Comparison of ENCODE assay signal across 11 mouse cellular contexts in genomic region chr3:66570342-66570741, GRCm38 (mm10).
DNase-seq lines count a peak whose midpoint lies in the region; TF ChIP-seq lines count a peak whose summit lies in the region.
"Had no signal": no experiment of that assay in that cellular context is flagged by ENCODE, and none has a peak within 500 bp of the region (broad histone marks: within the 10 kb centered on the region; RNA-seq: fewer than 3 reads in every experiment).

No protein-coding gene starts in this region.

- no peak for DNase-seq in gastrocnemius, adult 2 months
- DNase-seq in gastrocnemius, adult 8-10 months (ENCODE audit: low spot score in 2 of 2): no peak
- no peak for DNase-seq in lung, adult 2 months
- no peak for DNase-seq in lung, adult 18-20 months
- DNase-seq in ZHBTc4 (ENCODE audit: low read depth, low spot score): peak; percentile 58
- DNase-seq in neural tube, embryonic 10.5 days (ENCODE audit: extremely low spot score, low spot score): no peak
- no peak for DNase-seq in cerebellum, adult 2 months
- DNase-seq: embryo, embryonic 11 days had no signal

- WGBS in lung, adult 2 months: 77% methylated on average over 5 of the region's 5 CpGs
- 68% methylated on average over 5 of the region's 5 CpGs for whole genome bisulfite sequencing in cerebellum, adult 2 months

- intact Hi-C loops in gastrocnemius, adult 2 months (cut with DNase I): no loop called here

- H3K36me3 ChIP-seq in testis, adult 2 months (ENCODE audit: control insufficient read depth, insufficient read depth, low read length): no peaks in the 10 kb centered on the region
- H3K36me3 ChIP-seq: hindbrain, embryonic 15.5 days; liver, embryonic 15.5 days had no signal

- H3K4me3 ChIP-seq in gastrocnemius, adult 2 months: no peak overlapping the region
- no peak overlapping the region for H3K4me3 ChIP-seq in lung, adult 2 months (replicated peaks; ENCODE audit: extremely low read depth, low read depth, low read length)
- no peak overlapping the region for H3K4me3 ChIP-seq in testis, adult 2 months (ENCODE audit: control insufficient read depth, low read depth, low read length)
- no peak overlapping the region for H3K4me3 ChIP-seq in cerebellum, adult 2 months (replicated peaks; ENCODE audit: insufficient read depth, low read depth, low read length)
- H3K4me3 ChIP-seq: hindbrain, embryonic 15.5 days; liver, embryonic 15.5 days had no signal

- no peaks in the 10 kb centered on the region for H3K4me1 ChIP-seq in lung, adult 2 months (ENCODE audit: control insufficient read depth, insufficient read depth, low read length)
- H3K4me1 ChIP-seq in testis, adult 2 months (ENCODE audit: control insufficient read depth, insufficient read depth, low read length): peaks cover 5% of the 10 kb centered on the region; the same call in 1 of the 2 replicates
- H3K4me1 ChIP-seq in cerebellum, adult 2 months (ENCODE audit: control insufficient read depth, insufficient read depth, low read length): no peaks in the 10 kb centered on the region
- H3K4me1 ChIP-seq: hindbrain, embryonic 15.5 days; liver, embryonic 15.5 days had no signal

- no peaks in the 10 kb centered on the region for H3K27me3 ChIP-seq in testis, adult 2 months (ENCODE audit: control insufficient read depth, insufficient read depth, low read length)
- H3K27me3 ChIP-seq in cerebellum, adult 2 months (ENCODE audit: control insufficient read depth, insufficient read depth, low read length): no peaks in the 10 kb centered on the region
- H3K27me3 ChIP-seq: hindbrain, embryonic 15.5 days; liver, embryonic 15.5 days had no signal

- no peak overlapping the region for H3K27ac ChIP-seq in gastrocnemius, adult 2 months
- no peak overlapping the region for H3K27ac ChIP-seq in testis, adult 2 months (ENCODE audit: control insufficient read depth, insufficient read depth, low read depth, low read length)
- H3K27ac ChIP-seq in cerebellum, adult 2 months (ENCODE audit: insufficient read depth, low read length): no peak overlapping the region
- H3K27ac ChIP-seq: hindbrain, embryonic 15.5 days; liver, embryonic 15.5 days had no signal

- TF ChIP-seq CTCF in gastrocnemius, adult 2 months (IDR thresholded peaks at IDR 0.05): peak; percentile 42
- TF ChIP-seq CTCF in lung, adult 2 months (IDR thresholded peaks at IDR 0.05; ENCODE audit: insufficient read depth, low read length): 0 out of 2 replicates have a peak, but pooled peaks have one; percentile 15
- TF ChIP-seq CTCF in testis, adult 2 months (IDR thresholded peaks at IDR 0.05; ENCODE audit: control insufficient read depth, insufficient read depth, insufficient replicate concordance, low read depth, low read length): peak; percentile 82; the same call in 1 of the 2 replicates
- TF ChIP-seq CTCF in cerebellum, adult 2 months (IDR thresholded peaks at IDR 0.05; ENCODE audit: borderline replicate concordance, insufficient read depth, low read depth, low read length): no peak

- no peak for TF ChIP-seq POLR2A in lung, adult 2 months (IDR thresholded peaks at IDR 0.05; ENCODE audit: borderline replicate concordance, extremely low read depth, low read depth, low read length)
- TF ChIP-seq POLR2A in testis, adult 2 months (IDR thresholded peaks at IDR 0.05; ENCODE audit: control insufficient read depth, low read depth, low read length): no peak
- TF ChIP-seq POLR2A in cerebellum, adult 2 months (IDR thresholded peaks at IDR 0.05; ENCODE audit: borderline replicate concordance, insufficient read depth, low read length): no peak
